Mouse (Mus musculus): ENCODE data around the gene Gm49387.
"Not testable (repeated sequence)": the region's sequence is repeated elsewhere in the genome, so short reads cannot be mapped to it uniquely, and the experiment has no call there.

Gene Gm49387

DNA sequence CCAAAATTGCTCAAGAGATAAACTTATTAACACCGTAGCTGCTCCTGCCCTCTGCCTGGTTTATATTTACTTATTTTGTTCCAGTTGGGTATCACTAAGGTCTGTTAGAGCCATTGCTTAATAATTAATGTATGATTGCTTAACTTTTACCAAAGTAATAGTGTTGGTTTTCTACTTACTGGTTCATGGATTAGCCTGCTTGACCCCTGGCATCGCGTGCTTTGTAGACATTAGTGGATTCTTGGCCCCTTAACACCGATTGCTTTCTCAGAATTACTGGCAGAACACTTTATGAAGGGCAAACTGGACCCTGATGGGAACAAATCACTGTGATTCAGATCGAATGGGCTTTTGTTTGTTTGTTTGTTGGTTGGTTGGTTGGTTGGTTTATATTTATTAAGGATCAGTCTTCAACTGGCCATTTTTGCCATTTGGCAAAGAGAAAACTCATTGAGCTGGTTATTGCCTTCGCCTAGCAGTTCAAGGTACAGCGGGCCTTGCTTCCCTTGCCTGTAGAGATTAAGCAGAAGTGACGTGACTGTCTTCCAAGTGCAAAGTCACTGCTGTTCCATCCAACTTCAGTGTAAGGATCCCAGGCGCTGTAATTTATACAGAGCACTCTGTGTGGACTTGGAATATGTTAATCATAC, 953 bp upstream of the Gm49387 start:
- no peak for DNase-seq (ENCODE audit: low spot score)

DNA sequence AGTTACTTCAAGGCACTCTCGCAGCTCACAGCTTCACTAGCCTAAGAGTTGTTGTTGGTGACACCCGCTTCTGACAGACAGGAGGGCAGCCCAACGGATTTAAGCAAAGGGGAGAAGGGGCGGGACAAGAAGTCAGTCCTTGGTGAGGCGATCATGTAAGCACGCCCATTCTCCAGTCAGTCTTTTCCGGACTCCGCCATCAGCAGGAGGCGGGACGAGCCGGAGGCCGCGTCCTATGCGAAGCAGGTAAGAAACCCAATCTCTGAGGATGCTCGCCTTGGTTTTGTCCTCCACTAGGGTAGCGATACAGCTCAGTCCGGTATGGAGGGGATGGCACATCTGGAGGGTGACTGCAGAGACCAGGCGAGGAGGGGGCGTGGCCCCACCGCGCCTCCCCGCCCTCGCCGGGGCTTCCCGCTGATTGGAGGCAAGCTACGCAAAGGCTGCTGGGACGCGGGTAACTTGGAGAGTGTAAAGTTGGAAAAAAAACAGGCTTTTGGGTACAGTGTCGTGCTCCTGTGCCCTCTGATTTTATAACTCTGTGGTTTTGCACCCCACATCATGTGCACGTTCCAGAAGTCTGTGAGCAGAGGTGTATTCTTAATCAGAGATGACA, 320 bp upstream of the Gm49387 start, which contains the start of the genes Btd and Hacl1:
Btd (plus strand) TSS at position 139 of the 616 bp plus-strand sequence.
Hacl1 (minus strand) TSS at position 397 of the 616 bp plus-strand sequence.
- peak; percentile 28 for DNase-seq (ENCODE audit: low spot score)

DNA sequence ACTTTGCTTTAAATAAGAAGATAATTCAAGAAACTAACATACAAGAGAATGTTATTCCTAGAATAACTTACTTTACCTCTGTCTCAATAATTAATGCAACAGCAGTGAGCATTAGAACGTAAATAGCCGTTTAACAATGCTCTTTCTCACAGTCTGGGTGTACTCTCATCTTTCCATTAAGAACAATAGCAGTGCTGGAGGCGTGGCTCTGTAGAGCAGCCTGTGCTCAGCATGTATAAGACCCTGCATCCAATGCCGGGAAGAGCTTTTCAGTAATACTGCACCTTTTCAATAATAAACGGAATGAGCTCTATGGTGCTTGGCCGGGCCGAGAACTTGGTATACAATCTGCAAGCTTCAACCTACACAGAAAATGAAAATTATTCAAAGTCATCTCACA, 10.0 kb downstream of the Gm49387 start:
- no peak for DNase-seq (ENCODE audit: low spot score)

DNA sequence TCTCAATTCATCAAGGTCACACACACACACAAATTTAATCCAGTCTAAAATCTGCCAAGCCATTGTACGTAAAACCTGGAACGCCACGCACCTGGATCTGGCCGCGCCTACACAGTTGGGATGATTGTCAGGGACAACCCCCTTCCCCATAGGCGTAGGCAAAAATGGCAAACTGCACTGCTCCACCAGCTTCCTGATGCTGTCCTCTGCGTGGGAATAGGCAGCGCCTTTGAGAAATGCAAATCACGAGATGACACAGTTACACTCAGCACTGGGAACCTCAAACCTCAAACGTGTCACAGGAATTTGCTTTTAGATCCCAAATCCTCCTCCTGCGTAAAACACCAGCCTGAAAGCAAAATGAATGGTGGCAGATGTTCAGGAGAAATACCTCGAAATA, 17.9 kb downstream of the Gm49387 start:
- DNase-seq (ENCODE audit: low spot score) = no peak

DNA sequence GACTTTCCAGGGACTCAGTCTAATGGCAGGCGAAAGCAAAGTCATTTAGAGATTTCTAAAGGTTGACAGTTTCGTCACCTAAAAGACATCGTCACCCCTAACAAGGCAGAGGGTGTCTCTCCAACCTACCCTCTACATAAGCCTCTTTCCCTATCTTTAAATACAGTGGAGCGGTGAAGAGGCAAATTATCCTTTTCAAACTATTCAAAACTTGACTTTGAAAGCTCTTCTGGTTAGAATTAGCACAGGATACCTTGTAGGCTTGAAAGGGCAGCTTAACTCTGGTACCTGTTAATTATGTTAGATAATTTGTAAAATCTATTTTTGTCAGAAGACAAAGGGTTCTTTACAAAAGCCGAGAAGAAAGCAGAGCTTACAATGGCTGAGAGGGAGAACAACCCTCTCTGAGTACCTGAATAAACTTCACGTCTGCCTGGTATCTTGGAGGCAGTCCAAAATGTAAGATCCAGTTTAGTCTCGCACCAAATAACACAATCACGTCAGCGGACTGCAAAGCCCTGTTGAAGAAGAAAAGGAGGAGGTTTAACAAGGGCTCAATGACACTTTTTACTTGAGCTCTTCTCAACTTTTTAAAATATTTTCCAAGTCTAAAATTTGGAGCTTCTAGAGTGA, 20.0 kb downstream of the Gm49387 start:
- no peak for DNase-seq (ENCODE audit: low spot score)

DNA sequence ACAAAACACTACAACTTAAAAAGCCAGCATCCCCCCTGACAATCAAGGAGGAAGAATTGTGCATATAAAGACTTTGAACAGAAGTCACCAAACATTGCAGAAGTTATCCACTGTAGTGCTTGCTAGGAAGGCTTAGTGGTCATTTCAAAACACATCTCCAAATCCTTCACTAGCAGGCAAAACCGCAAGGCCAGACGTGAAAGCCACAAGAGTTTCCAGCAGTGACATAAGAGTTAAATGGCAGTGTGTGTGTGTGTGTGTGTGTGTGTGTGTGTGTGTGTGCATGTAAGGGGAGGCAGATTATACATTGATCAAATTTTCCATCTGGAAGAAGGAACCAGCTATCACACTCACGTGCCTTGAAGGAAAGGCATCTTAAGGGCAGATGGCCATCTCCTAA, 22.7 kb downstream of the Gm49387 start:
- no peak for DNase-seq (ENCODE audit: low spot score)

DNA sequence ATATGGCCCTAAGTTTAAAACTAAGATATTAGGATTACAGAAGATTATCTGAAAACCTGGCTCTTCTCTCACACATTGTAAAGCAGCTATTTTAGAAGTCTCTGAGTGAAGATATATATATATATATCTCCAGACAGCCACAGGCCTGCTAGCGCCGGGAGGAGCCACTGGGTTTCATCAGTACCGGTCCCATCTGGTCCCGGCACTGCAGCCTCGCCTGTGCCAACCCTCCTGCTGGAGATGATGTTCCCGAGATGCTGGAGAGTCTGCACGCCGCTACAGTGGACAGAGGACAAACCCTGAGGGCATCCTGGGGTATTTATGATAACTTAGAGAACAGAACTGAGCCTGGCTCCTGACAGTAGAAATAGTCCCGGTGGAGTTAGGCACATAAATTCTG, 23.5 kb downstream of the Gm49387 start:
- no peak for DNase-seq (ENCODE audit: low spot score)

DNA sequence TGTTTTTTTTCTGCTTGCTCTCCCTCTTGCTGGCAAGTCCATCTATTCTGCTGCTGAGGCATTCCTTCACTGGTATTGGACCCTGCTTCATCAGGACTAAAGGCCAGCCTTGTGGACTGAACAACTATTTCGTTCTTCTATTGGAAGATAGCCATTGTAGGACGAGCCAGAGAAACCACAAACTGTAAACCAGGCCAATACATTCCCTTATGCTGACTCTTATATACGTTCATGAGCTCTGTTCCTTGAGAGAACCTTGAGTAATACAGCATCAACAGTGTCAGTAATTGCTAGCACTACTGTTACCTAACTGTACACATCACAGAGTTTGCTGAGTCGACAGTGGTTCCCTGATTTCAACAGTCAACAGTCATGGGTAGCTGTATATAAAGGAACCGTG, 27.0 kb downstream of the Gm49387 start:
- DNase-seq (ENCODE audit: low spot score) = no peak

DNA sequence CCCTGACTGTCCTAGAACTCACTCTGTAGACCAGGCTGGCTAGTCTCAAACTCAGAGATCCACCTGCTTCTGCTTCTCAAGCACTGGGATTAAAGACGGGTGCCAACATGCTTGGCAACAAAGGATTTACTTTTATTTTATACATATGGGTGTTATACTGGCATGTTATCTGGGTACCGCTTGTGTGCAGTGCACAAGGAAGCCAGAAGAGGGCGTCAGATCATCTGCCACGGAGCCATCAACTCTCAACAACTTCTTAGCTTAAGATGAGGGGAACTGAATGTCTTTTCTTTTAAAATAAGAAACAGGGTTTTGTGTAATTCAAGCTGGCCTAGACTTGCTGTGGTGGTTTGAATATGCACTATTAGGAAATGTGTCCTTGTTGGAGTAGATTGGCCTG, 28.7 kb downstream of the Gm49387 start:
- DNase-seq (ENCODE audit: low spot score) = no peak

DNA sequence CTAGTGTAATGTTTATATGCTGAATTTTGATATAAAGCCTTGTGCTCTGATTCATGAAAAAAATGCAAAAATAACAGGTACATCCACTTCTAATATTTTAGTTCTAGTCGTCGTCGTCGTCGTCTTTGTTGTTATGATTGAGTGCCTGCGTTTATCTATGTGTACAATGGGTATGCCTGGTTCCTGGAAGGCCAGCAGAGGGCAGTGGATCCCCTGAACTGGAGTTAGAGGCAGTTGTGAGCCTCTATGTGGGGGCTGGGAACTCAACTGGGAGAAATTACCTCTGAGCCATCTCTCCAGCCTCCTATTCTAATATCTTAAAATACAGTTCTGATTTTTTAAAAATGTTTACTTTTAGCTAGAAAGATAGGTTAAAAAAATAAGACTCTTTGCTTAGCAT, 35.2 kb downstream of the Gm49387 start:
- no peak for DNase-seq (ENCODE audit: low spot score)

DNA sequence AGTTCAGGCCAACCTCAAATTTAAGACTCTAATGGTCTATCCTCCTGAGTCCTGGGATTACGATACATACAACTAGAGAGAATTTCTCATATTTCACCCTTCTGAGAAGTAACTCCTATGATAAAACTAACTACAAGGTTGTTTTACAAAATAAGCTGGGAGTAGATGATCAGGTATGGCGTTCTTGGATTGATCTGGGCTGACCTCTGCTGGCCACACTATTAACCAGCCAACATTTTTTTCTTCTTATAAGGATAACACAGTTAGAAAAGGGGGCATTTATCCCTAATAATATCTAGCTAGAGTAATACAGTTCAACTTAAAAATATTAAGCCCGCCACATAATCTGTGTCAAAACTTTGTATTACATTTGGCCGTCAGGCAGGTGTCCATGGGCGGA, 35.8 kb downstream of the Gm49387 start:
- no peak for DNase-seq (ENCODE audit: low spot score)

DNA sequence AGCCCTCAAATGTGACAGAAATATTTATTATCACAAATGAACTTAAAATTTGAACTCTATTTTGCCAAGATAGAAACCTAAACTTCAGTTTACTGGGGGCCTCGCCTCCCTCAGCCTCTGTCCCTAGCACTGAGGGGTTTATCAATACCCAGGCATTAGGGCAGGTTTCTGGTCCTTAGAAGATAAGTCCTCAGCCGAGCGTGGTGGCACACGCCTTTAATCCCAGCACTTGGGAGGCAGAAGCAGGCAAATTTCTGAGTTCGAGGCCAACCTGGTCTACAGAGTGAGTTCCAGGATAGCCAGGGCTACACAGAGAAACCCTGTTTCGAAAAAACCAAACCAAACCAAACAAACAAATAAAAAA, 38.1 kb downstream of the Gm49387 start:
- DNase-seq (ENCODE audit: low spot score) = not testable (repeated sequence)

DNA sequence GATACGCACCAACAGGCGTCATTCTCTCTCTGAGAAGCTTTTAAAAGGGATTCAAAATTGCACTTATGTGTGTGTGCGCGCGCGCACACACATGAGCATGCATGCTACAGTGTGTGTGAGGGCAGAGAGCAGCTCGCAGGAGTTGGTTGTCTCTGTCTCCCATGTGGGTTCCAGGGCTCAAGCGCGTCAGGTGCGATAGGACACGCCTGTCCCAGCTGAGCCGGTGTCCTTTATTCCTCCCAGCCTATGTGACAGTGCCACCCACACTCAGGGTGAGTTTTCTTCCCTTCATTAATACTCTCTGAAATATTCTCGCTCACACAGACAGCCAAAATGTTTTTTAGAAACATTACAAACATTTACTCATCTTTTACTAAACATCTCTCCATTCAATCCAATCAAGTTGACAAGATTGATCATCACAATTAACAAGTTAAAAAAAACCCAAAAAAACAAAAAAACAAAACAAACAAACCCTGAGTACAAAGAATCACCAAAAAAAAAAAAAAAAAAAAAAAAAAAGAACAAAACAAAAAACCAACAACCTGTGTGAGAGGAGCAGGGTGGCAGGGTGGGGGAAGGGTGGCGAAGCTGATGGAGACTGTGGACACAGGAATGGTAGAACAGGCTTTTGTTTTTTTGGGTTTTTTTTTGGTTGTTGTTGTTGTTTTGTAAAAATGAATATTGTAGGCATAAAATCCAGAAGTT, 38.6 kb downstream of the Gm49387 start:
- no peak for DNase-seq (ENCODE audit: low spot score)

DNA sequence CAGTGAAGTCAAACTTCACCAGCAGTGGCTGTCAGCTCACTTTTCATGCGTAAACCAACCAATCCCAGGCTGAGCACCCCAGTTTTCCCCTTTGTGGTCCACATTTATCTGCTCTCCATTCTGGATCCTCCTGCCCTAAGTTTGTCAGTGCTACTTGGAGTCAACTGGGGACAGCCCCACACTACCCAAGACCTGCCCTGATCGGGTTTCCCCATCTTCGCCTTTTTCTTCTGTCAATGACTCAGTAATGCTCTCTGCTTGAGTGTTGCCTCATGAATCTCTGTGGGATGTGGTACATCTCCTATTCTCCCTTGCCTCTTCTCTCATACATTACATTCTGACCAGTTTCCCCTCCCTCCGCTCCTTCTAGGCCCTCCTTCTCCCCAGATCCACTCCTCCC, 43.2 kb downstream of the Gm49387 start:
- no peak for DNase-seq (ENCODE audit: low spot score)

DNA sequence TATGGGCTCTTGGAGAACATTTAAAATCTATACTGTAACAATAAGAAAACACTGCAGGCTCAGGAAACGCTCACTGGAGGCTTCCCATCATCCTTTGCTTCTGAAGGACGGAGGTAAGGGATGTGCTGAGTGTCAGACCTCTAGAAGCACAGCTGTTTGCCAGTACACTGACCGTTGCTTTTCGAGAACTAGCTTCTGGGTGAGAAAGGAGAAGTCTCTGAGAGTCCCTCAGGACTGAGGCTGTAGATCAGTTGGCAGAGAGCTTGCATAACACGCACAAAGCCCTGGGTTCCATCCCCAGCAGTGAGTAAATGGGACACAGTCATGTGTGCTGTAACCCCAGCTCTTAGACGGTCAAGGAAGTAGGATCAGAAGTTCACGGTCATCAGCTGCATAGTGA, 44.3 kb downstream of the Gm49387 start:
- no peak for DNase-seq (ENCODE audit: low spot score)

DNA sequence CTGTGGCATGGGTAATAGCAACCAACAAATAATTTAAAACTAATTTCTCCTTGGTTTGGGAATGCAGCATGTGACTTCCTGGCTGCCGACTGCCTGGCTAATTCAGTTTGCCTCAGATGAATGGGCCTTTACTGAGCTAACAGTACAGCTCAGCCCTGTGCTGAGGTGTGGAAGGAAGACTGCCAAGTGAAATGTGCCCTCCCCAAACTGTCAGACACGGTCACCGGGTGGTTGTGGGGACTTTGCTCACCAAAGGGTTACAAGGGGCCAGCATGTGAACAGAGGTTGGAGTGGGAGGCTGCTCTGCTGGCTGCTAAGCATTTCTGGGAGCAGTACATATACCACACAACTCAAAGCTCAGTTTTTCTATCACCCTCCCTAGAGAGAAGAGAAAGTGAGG, 46.0 kb downstream of the Gm49387 start:
- no peak for DNase-seq (ENCODE audit: low spot score)

DNA sequence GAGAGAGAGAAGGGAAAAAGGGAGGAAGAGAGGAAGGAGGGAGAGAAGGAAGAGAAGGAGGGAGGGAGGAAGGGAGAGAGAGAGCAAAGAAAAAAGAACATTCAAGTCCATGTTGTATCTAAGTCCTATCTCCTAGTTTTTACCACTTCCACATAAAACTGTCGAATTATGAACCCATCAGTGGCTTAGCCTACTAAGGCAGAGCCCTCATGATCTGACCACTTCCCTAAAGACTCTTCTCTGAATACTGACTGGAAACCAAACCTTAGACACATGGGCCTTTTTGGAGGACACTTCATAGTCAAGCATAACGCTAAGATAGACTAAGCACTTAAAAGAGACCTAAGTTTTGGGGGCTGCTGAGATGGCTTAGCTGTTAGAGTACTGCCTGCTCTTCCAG, 47.6 kb downstream of the Gm49387 start:
- no peak for DNase-seq (ENCODE audit: low spot score)

DNA sequence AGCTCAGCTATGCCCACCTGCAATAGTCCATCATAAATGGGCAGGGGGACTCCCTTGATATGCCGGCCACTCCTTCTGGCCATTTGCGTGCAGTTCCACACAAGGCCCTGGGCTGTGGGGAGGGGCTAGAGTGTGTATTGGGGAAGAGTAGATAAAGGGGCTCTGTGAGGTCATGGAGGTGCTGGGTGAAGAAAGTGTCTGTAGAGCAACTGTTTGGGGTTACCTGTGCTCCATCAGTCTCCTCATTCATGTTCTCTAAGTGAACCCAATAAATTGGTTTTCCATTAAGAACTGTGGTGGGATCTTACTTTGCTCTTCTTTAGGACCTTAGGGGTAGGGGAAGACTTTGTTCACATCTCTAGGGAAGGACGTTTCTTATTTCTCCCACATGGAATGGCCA, 49.4 kb downstream of the Gm49387 start, which contains the start of gene Colq:
Colq (minus strand) TSS at position 101 of the 400 bp plus-strand sequence.
- DNase-seq (ENCODE audit: low spot score) = no peak

DNA sequence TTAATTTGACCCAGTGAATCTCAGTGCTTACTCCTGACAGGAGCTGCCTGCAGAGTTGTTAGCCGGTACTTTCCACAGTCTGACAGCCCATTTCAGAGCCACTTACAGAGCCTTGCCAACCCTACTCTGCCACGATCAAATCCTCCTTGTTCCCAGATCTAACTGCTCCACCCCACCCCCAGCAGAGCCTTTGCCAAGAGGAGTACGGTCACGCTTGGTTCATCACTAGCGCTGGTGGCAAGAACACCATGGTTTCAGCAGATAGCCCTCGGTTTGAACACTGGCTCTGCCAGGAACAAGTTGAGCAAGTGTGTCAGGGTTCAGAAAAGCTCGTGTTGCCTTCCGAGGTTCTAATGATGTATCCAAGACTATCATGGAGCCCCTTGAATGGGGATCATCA, 54.2 kb downstream of the Gm49387 start:
- no peak for DNase-seq (ENCODE audit: low spot score)

DNA sequence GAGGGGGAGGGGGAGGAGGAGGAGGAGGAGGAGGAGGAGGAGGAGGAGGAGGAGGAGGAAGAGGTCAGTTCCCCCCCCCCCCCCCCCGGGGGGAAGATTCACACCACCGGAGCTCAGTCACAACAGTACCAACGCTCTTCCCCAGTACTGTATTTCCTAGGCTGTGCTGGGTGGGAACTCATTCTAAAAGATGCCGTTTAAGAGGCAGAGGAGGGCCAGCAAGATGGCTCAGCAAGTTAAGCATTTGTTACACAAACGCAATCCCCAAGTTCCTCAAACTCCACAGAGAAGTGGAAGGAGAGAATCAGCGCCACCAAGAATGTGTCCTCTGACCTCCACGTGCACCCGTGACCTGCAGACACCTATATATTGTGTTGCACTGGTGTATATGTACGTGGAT, 57.6 kb downstream of the Gm49387 start:
- DNase-seq (ENCODE audit: low spot score) = no peak

DNA sequence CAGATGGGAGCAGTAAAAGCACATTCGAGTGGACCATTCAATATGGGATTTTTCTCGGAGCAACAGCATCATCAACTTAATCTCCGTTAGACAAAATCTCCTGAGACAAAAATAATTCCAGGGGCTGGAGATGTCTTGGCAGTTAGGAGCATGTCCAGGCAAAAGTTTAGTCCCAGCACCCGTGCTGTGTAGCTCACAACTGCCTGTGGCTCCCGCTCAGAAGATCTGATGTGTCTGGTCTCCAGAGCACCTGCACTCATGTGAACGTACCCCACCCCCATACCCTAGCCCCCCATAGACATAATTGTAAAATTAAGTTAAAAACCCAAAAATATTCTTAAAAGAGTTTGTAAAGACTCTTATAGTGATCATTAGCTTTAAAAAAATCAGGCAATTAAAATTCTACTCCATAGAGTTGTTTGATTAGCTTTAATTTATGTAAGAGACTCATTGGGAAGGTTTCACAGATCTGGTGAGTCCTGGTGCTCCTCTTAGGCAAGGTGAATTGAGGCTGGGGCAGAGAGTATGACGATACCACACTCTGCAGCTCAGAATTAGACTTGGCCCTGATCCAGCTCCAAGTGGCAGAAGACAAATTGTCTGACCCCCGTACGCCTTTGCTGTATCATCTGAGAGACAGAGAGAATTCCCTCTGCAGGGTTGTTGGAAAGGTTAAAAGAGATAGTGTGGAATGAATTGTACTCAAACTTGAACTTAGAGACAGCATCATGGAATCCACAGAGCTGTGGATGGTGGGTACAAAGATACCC, 62.5 kb downstream of the Gm49387 start:
- DNase-seq (ENCODE audit: low spot score) = no peak

Data from urinary bladder, postnatal 10 days (tissue).